Mouse (Mus musculus): ENCODE data around the gene Acap1.

DNA sequence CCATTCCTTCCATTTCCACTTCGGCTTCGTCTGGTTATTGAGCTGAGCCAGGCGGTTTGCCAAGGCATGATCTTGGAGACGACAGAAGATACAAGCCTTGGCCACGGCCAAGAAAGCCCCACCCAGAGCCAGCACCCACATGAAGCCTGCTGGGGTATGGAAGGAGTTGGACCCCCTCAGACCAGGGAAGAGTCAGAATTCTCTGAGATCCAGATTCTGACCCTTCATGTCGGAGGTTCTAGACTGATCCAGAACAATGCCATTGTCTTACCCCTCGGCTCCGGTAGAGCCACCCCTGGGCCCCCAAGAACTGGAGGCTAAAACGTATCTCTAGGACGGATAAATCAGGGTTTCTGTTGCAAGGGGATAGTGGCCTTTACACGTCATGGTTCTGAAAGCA lies 17.5 kb downstream of the Acap1 start, which contains the start of gene Tmem95:
- no peak for TF ChIP-seq CTCF (IDR thresholded peaks at IDR 0.05; ENCODE audit: low read depth)
- TF ChIP-seq EP300 (IDR thresholded peaks at IDR 0.05; ENCODE audit: low read depth): no peak
